Mouse (Mus musculus): Measurements from ENCODE around the gene Mindy3. TPM values are rescaled to one million over a fixed set of nuclear protein-coding genes. Genes with fewer than 3 reads are reported as not detected.
"Not testable (repeated sequence)": the region's sequence is repeated elsewhere in the genome, so short reads cannot be mapped to it uniquely, and the experiment has no call there.

The Mindy3 gene
- 47.5 and 53.2 TPM in 2 replicates for polyA plus RNA-seq (2014; fragmentation: Nextera tagmentation; extraction: Ambion mirVana)

- no peaks in the 10 kb centered on the region for H3K36me3 ChIP-seq (ENCODE audit: control insufficient read depth, insufficient read depth, low read length)
- no peaks in the 10 kb centered on the region for H3K27me3 ChIP-seq (replicated peaks; ENCODE audit: control insufficient read depth, insufficient read depth, low read length)
- H3K27ac ChIP-seq (ENCODE audit: low read depth, low read length), result no peak within 1 kb of the TSS
- H3K9ac ChIP-seq (ENCODE audit: low read length), result peak within 1 kb of the TSS; percentile 79
- H3K4me1 ChIP-seq (ENCODE audit: control insufficient read depth, insufficient read depth, low read length), result peaks cover 9% of the 10 kb centered on the region
- H3K4me3 ChIP-seq (ENCODE audit: low read depth, low read length), result peak within 1 kb of the TSS; percentile 69
- DNase-seq (ENCODE audit: low spot score) (peak; percentile 93), ATAC-seq (peak; percentile 94)
- peak within 1 kb of the TSS; percentile 68 for H3K4me2 ChIP-seq (ENCODE audit: low read length)
- 2% methylated on average over 25 of the region's 25 CpGs for WGBS
- no peaks in the 10 kb centered on the region for H3K9me3 ChIP-seq (replicated peaks; ENCODE audit: control insufficient read depth, low read length)
Measured at GRCm38 (mm10) chr2:12419262-12419655, at the start of gene Mindy3. Mindy3 (minus strand) TSS chr2:12419470.

- 85% methylated on average over 1 of the region's 1 CpGs for WGBS
- no peaks in the 10 kb centered on the region for H3K9me3 ChIP-seq (replicated peaks; ENCODE audit: control insufficient read depth, low read length)
- H3K27ac ChIP-seq (ENCODE audit: low read depth, low read length), result no peak overlapping the region
- H3K4me2 ChIP-seq (ENCODE audit: low read length), result no peak overlapping the region
- no peak for ATAC-seq
- no peaks in the 10 kb centered on the region for H3K36me3 ChIP-seq (ENCODE audit: control insufficient read depth, insufficient read depth, low read length)
- no peaks in the 10 kb centered on the region for H3K27me3 ChIP-seq (replicated peaks; ENCODE audit: control insufficient read depth, insufficient read depth, low read length)
- peak; percentile 65 for DNase-seq (ENCODE audit: low spot score)
- H3K4me3 ChIP-seq (ENCODE audit: low read depth, low read length), result no peak overlapping the region
- H3K4me1 ChIP-seq (ENCODE audit: control insufficient read depth, insufficient read depth, low read length), result no peaks in the 10 kb centered on the region
- no peak overlapping the region for H3K9ac ChIP-seq (ENCODE audit: low read length)
Measured at GRCm38 (mm10) chr2:12459732-12460131, 40.5 kb upstream of the Mindy3 start.

- Histone ChIP-seq H3K9ac (ENCODE audit: low read length) (no peak overlapping the region), H3K4me2 (ENCODE audit: low read length) (no peak overlapping the region), H3K9me3 (replicated peaks; ENCODE audit: control insufficient read depth, low read length) (no peaks in the 10 kb centered on the region), H3K27ac (ENCODE audit: low read depth, low read length) (no peak overlapping the region), H3K27me3 (replicated peaks; ENCODE audit: control insufficient read depth, insufficient read depth, low read length) (no peaks in the 10 kb centered on the region), H3K36me3 (ENCODE audit: control insufficient read depth, insufficient read depth, low read length) (no peaks in the 10 kb centered on the region), H3K4me1 (ENCODE audit: control insufficient read depth, insufficient read depth, low read length) (no peaks in the 10 kb centered on the region), H3K4me3 (ENCODE audit: low read depth, low read length) (no peak overlapping the region)
- WGBS, result 91% methylated on average over 3 of the region's 3 CpGs
- DNase-seq (ENCODE audit: low spot score) (no peak), ATAC-seq (no peak)
Measured at GRCm38 (mm10) chr2:12450108-12450507, 30.8 kb upstream of the Mindy3 start.

GRCm38 (mm10) chr2:12440120-12440519, 20.9 kb upstream of the Mindy3 start:
- Histone ChIP-seq H3K27me3 (replicated peaks; ENCODE audit: control insufficient read depth, insufficient read depth, low read length) (no peaks in the 10 kb centered on the region), H3K4me2 (ENCODE audit: low read length) (no peak overlapping the region)

GRCm38 (mm10) chr2:12439543-12439942, 20.3 kb upstream of the Mindy3 start:
- no peak for ATAC-seq
- H3K4me1 ChIP-seq (ENCODE audit: control insufficient read depth, insufficient read depth, low read length), result no peaks in the 10 kb centered on the region
- WGBS, result 37% methylated on average over 2 of the region's 2 CpGs
- H3K4me3 ChIP-seq (ENCODE audit: low read depth, low read length), result no peak overlapping the region
- H3K9ac ChIP-seq (ENCODE audit: low read length), result no peak overlapping the region
- no peak overlapping the region for H3K4me2 ChIP-seq (ENCODE audit: low read length)
- H3K27me3 ChIP-seq (replicated peaks; ENCODE audit: control insufficient read depth, insufficient read depth, low read length), result no peaks in the 10 kb centered on the region
- no peak for DNase-seq (ENCODE audit: low spot score)
- no peaks in the 10 kb centered on the region for H3K9me3 ChIP-seq (replicated peaks; ENCODE audit: control insufficient read depth, low read length)
- no peaks in the 10 kb centered on the region for H3K36me3 ChIP-seq (ENCODE audit: control insufficient read depth, insufficient read depth, low read length)
- no peak overlapping the region for H3K27ac ChIP-seq (ENCODE audit: low read depth, low read length)

More at GRCm38 (mm10) chr2:12440120-12440519, 20.9 kb upstream of the Mindy3 start:
- no peak overlapping the region for H3K4me3 ChIP-seq (ENCODE audit: low read depth, low read length)
- no peaks in the 10 kb centered on the region for H3K9me3 ChIP-seq (replicated peaks; ENCODE audit: control insufficient read depth, low read length)
- H3K36me3 ChIP-seq (ENCODE audit: control insufficient read depth, insufficient read depth, low read length), result no peaks in the 10 kb centered on the region
- H3K4me1 ChIP-seq (ENCODE audit: control insufficient read depth, insufficient read depth, low read length), result no peaks in the 10 kb centered on the region
- DNase-seq (ENCODE audit: low spot score), result no peak
- ATAC-seq, result no peak
- H3K27ac ChIP-seq (ENCODE audit: low read depth, low read length), result no peak overlapping the region
- H3K9ac ChIP-seq (ENCODE audit: low read length), result no peak overlapping the region

- Histone ChIP-seq H3K4me2 (ENCODE audit: low read length) (no peak overlapping the region), H3K9me3 (replicated peaks; ENCODE audit: control insufficient read depth, low read length) (no peaks in the 10 kb centered on the region), H3K36me3 (ENCODE audit: control insufficient read depth, insufficient read depth, low read length) (no peaks in the 10 kb centered on the region), H3K27me3 (replicated peaks; ENCODE audit: control insufficient read depth, insufficient read depth, low read length) (no peaks in the 10 kb centered on the region), H3K27ac (ENCODE audit: low read depth, low read length) (no peak overlapping the region), H3K4me1 (ENCODE audit: control insufficient read depth, insufficient read depth, low read length) (no peaks in the 10 kb centered on the region), H3K9ac (ENCODE audit: low read length) (no peak overlapping the region), H3K4me3 (ENCODE audit: low read depth, low read length) (no peak overlapping the region)
- ATAC-seq (no peak), DNase-seq (ENCODE audit: low spot score) (peak; percentile 54)
- 87% methylated on average over 2 of the region's 2 CpGs for WGBS
Measured at GRCm38 (mm10) chr2:12438181-12438580, 18.9 kb upstream of the Mindy3 start.

GRCm38 (mm10) chr2:12432055-12432454, 12.8 kb upstream of the Mindy3 start:
- Histone ChIP-seq H3K9ac (ENCODE audit: low read length) (no peak overlapping the region), H3K4me3 (ENCODE audit: low read depth, low read length) (no peak overlapping the region), H3K9me3 (replicated peaks; ENCODE audit: control insufficient read depth, low read length) (no peaks in the 10 kb centered on the region), H3K27ac (ENCODE audit: low read depth, low read length) (no peak overlapping the region), H3K36me3 (ENCODE audit: control insufficient read depth, insufficient read depth, low read length) (no peaks in the 10 kb centered on the region), H3K4me2 (ENCODE audit: low read length) (no peak overlapping the region), H3K27me3 (replicated peaks; ENCODE audit: control insufficient read depth, insufficient read depth, low read length) (no peaks in the 10 kb centered on the region), H3K4me1 (ENCODE audit: control insufficient read depth, insufficient read depth, low read length) (no peaks in the 10 kb centered on the region)
- WGBS, result 61% methylated on average over 1 of the region's 1 CpGs
- no peak for ATAC-seq
- no peak for DNase-seq (ENCODE audit: low spot score)

- no peak for ATAC-seq
- Histone ChIP-seq H3K4me1 (ENCODE audit: control insufficient read depth, insufficient read depth, low read length) (no peaks in the 10 kb centered on the region), H3K27ac (ENCODE audit: low read depth, low read length) (no peak overlapping the region), H3K9ac (ENCODE audit: low read length) (no peak overlapping the region), H3K27me3 (replicated peaks; ENCODE audit: control insufficient read depth, insufficient read depth, low read length) (no peaks in the 10 kb centered on the region), H3K4me2 (ENCODE audit: low read length) (no peak overlapping the region), H3K36me3 (ENCODE audit: control insufficient read depth, insufficient read depth, low read length) (no peaks in the 10 kb centered on the region), H3K9me3 (replicated peaks; ENCODE audit: control insufficient read depth, low read length) (no peaks in the 10 kb centered on the region), H3K4me3 (ENCODE audit: low read depth, low read length) (no peak overlapping the region)
- no peak for DNase-seq (ENCODE audit: low spot score)
- 86% methylated on average over 3 of the region's 3 CpGs for WGBS
Measured at GRCm38 (mm10) chr2:12424374-12424773, 5.1 kb upstream of the Mindy3 start.

GRCm38 (mm10) chr2:12423426-12423825, 4.2 kb upstream of the Mindy3 start:
- not testable (repeated sequence) for H3K4me3 ChIP-seq (ENCODE audit: low read depth, low read length); H3K27ac ChIP-seq (ENCODE audit: low read depth, low read length); H3K9me3 ChIP-seq (replicated peaks; ENCODE audit: control insufficient read depth, low read length); H3K9ac ChIP-seq (ENCODE audit: low read length); H3K27me3 ChIP-seq (replicated peaks; ENCODE audit: control insufficient read depth, insufficient read depth, low read length); ATAC-seq; H3K4me1 ChIP-seq (ENCODE audit: control insufficient read depth, insufficient read depth, low read length); H3K4me2 ChIP-seq (ENCODE audit: low read length); DNase-seq (ENCODE audit: low spot score); H3K36me3 ChIP-seq (ENCODE audit: control insufficient read depth, insufficient read depth, low read length)
- 61% methylated on average over 6 of the region's 6 CpGs for WGBS

All from forebrain, embryonic 14.5 days (tissue).